Mouse (Mus musculus): ENCODE measurements around the gene Fbln1.

DNA sequence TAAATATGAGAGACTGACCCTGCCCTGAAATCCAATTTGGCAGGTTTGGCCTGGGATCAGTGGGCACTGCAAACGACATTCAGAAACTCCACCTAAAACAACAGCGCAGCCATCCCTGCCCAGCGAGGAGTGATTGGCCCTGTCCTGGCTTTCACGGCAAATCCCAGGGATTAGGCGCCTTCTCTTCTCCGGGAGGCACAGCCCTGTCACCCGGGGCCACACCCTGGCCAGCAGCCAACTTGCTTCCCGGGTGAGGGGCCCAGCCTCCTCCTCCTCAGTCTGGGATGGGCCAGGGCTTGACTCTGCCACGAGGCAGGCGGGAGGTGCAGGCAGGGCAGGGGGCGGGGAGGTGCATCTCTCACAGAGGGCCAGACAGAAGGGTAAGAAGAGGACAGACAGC lies 67.2 kb downstream of the Fbln1 start:
- TF ChIP-seq CTCF (conservative IDR thresholded peaks at IDR 0.05; ENCODE audit: low read length), result no peak
- TF ChIP-seq POU5F1 (IDR thresholded peaks at IDR 0.05; ENCODE audit: borderline replicate concordance, low read length), result no peak

Data from E14TG2a.4 (cell line).